Mouse (Mus musculus) macrophage (primary cell): ENCODE data around the gene Hoxc12. TPM values are rescaled to one million over a fixed set of nuclear protein-coding genes. Genes with fewer than 3 reads are reported as not detected.

ENCODE experiments used
- H3K27ac ChIP-seq: fragments of 350-480 bp; formaldehyde crosslinking; 2 replicates; pipeline ENCODE4 v1.9.0; 2021
- H3K36me3 ChIP-seq: fragments of 350-480 bp; formaldehyde crosslinking; 2 replicates; pipeline ENCODE4 v1.9.0; 2021; ENCODE audit errors: inconsistent target
- H3K4me3 ChIP-seq: fragments of 350-480 bp; formaldehyde crosslinking; 2 replicates; pipeline ENCODE4 v1.9.0; 2021; ENCODE audit errors: inconsistent target
- H3K79me2 ChIP-seq: fragments of 350-480 bp; formaldehyde crosslinking; 2 replicates; pipeline ENCODE4 v1.9.0; 2021; ENCODE audit errors: inconsistent target
- WGBS: methylation state at CpG from one replicate; pipeline ENCODE4 v1.1.7; 2026; ENCODE audit warnings: inconsistent platforms; ENCODE audit not compliant: missing documents; 5-methylcytosine and 5-hydroxymethylcytosine counted together
- polyA plus RNA-seq: library from polyadenylated mRNA; stranded (reverse); fragments of 250-400 nt; gene quantifications from 3 replicates; pipeline ENCODE4 v1.2.4, GENCODE M21; 2018; ENCODE audit warnings: inconsistent platforms
- total RNA-seq, 78 experiments: library from RNA; depleted of rRNA; stranded (reverse); fragments of 250-400 nt; gene quantifications; 1 replicate in 9 of 78; 2 replicates in 24 of 78; 3 replicates in 43 of 78; 4 replicates in 2 of 78; pipeline ENCODE4 v1.2.4; 2018; ENCODE audit warnings: inconsistent platforms in 56 of 78

The Hoxc12 gene
- not detected for total RNA-seq (2018; cell fraction: chromatin; rRNA removed)
- total RNA-seq (2018; cell fraction: cytosol; rRNA removed), result not detected
- total RNA-seq (2018; cell fraction: nucleus; rRNA removed), result not detected
- not detected in 3 replicates for polyA plus RNA-seq

DNA sequence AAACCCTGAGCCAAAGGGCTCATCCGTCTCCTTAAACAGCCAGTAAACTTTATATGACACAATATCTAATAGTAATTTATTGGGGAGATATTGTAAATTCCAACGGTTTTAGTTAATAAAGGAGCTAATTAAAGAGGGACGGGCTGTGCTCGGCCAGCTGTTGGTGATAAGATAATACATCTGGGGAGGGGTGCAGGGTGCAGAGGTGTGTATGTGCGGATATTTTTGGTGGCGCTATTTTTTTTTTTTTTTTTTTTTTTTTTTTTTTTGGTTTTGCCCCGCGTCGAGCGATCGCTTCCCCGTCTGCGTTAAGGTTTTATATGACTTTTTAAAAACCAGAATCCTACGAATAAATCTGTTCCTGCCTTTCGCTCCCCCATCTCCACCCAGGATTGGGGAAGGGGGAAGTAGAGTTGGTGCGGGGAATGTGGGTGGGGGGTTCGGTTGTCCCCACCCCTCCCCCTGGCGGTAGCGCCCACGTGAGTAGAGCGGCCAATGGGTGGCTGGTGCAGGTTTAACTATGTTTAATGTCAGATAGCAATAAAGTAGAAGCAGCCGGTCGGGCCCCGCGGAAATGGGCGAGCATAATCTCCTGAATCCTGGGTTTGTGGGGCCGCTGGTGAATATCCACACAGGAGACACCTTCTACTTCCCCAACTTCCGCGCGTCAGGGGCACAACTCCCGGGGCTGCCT lies at the start of gene Hoxc12:
TSS of gene Hoxc12 (plus strand) at position 479 of the 694 bp plus-strand sequence.
- Histone ChIP-seq H3K79me2 (no peaks in the 10 kb centered on the region), H3K36me3 (no peaks in the 10 kb centered on the region), H3K4me3 (no peak within 1 kb of the TSS), H3K27ac (no peak within 1 kb of the TSS)
- 5% methylated on average over 28 of the region's 31 CpGs for WGBS

- Histone ChIP-seq H3K27ac (no peak overlapping the region), H3K36me3 (no peaks in the 10 kb centered on the region), H3K4me3 (no peak overlapping the region), H3K79me2 (no peaks in the 10 kb centered on the region)
- WGBS, result 83% methylated on average over 6 of the region's 6 CpGs
Observed at GRCm38 (mm10) chr15:102895115-102895514, 41.4 kb upstream of the Hoxc12 start.

GRCm38 (mm10) chr15:102904946-102905345 lies 31.6 kb upstream of the Hoxc12 start:
- WGBS, result 64% methylated on average over 1 of the region's 1 CpGs
- Histone ChIP-seq H3K27ac (no peak overlapping the region), H3K4me3 (no peak overlapping the region), H3K36me3 (no peaks in the 10 kb centered on the region), H3K79me2 (no peaks in the 10 kb centered on the region)

GRCm38 (mm10) chr15:102909536-102909935 lies 27.0 kb upstream of the Hoxc12 start:
- no peak overlapping the region for H3K27ac ChIP-seq
- 5% methylated on average over 4 of the region's 4 CpGs for WGBS
- no peak overlapping the region for H3K4me3 ChIP-seq
- H3K36me3 ChIP-seq, result no peaks in the 10 kb centered on the region
- no peaks in the 10 kb centered on the region for H3K79me2 ChIP-seq

- no peaks in the 10 kb centered on the region for H3K79me2 ChIP-seq
- H3K36me3 ChIP-seq, result no peaks in the 10 kb centered on the region
- H3K27ac ChIP-seq, result no peak overlapping the region
- H3K4me3 ChIP-seq, result no peak overlapping the region
- WGBS, result 2% methylated on average over 18 of the region's 18 CpGs
Observed at GRCm38 (mm10) chr15:102910038-102910437, 26.5 kb upstream of the Hoxc12 start.

DNA sequence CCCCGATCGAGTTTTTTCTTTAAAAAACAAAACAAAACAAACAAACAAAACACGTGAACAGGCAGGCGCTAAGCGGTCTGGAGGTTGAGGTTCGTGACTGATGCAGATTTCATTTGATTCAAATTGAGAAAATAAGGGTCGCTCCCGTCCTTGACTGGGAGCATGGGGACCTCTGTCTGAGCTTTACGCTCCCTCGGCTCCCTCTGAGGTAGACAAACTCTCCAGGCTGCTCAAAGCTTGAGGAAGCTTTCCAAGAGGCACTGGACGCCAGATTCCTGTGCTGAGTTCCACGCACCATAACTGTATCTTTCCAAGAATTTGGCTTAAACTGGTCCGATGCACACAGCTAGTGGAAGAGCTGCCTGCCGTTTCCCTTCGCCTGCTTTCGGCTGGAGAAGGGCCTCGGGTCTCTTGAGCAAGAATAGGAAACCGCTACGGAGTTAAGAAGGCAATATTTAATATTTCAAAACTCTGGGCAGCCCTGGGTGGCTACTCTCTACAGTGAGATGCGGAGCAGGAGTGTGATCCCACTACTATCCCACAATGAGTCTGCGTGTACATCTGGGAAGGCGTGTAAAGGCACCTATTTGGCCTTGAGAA lies 26.0 kb upstream of the Hoxc12 start:
- Histone ChIP-seq H3K79me2 (no peaks in the 10 kb centered on the region), H3K4me3 (no peak overlapping the region), H3K27ac (no peak overlapping the region), H3K36me3 (no peaks in the 10 kb centered on the region)
- WGBS, result 4% methylated on average over 22 of the region's 22 CpGs

- no peaks in the 10 kb centered on the region for H3K79me2 ChIP-seq
- H3K27ac ChIP-seq, result no peak overlapping the region
- no peaks in the 10 kb centered on the region for H3K36me3 ChIP-seq
- H3K4me3 ChIP-seq, result no peak overlapping the region
- 7% methylated on average over 19 of the region's 19 CpGs for WGBS
Observed at GRCm38 (mm10) chr15:102913038-102913585, 23.4 kb upstream of the Hoxc12 start.

DNA sequence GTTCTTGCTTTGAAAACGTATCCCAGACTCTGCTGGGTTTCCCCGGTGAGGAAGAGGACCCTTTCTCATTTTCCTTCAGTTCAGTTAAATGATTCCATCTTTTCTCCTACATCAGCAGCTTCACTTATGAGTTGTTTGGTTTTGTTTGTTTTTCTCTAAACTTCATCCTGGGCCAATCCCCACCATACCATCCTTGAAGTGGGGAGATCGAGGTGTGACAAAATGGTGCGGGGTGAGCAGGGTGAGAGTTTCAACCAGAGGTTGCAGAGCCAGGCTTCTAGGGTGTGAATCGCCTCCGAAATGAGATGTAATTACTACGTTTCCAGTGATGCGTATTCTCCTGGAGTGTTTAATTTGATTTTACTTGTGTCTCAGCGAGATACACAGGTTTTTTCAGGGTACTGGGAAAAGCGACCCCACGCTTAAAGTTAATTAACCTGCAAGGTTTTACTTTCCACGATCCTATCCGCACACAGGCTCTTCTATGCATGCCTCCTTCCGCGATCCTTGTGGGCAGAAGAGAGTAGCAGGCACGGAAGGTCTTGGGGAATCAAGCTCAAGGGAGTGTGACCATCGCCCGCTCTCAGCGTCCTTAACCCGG lies 18.5 kb upstream of the Hoxc12 start:
- no peak overlapping the region for H3K4me3 ChIP-seq
- no peaks in the 10 kb centered on the region for H3K79me2 ChIP-seq
- H3K36me3 ChIP-seq, result no peaks in the 10 kb centered on the region
- 9% methylated on average over 20 of the region's 20 CpGs for WGBS
- no peak overlapping the region for H3K27ac ChIP-seq

DNA sequence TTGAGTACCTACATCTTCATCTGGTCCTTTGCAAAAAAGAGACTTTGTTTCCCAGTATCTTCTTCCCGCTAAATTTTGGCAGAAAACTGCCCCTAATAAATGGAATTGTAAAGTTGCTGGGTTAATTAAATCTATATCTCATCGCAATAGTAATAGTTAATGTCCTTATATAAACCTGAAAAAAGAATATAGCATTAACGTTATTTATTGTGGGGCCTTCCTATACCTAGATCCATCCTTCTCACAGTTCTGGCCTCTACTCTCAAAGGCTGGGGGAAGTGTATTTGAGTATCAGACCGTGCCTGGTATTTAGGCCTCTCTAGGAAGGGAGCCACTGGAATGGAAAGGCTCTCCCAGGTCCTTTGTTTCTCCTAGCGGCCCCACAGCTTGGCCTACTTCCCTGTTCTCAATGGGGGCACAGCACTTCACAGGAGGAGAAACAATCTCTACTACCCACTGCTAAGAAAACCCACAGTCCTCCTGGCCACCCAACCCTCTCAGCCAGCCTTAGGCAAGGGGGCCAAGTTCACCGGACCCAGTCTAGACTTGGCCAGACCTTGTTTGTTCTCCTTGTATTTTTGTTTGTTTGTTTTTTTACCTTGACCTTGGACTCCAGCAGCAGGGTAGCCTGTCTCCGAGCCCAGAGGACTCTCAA lies 17.8 kb upstream of the Hoxc12 start:
- WGBS, result 4% methylated on average over 7 of the region's 7 CpGs
- no peak overlapping the region for H3K27ac ChIP-seq
- no peaks in the 10 kb centered on the region for H3K79me2 ChIP-seq
- H3K36me3 ChIP-seq, result no peaks in the 10 kb centered on the region
- H3K4me3 ChIP-seq, result no peak overlapping the region

DNA sequence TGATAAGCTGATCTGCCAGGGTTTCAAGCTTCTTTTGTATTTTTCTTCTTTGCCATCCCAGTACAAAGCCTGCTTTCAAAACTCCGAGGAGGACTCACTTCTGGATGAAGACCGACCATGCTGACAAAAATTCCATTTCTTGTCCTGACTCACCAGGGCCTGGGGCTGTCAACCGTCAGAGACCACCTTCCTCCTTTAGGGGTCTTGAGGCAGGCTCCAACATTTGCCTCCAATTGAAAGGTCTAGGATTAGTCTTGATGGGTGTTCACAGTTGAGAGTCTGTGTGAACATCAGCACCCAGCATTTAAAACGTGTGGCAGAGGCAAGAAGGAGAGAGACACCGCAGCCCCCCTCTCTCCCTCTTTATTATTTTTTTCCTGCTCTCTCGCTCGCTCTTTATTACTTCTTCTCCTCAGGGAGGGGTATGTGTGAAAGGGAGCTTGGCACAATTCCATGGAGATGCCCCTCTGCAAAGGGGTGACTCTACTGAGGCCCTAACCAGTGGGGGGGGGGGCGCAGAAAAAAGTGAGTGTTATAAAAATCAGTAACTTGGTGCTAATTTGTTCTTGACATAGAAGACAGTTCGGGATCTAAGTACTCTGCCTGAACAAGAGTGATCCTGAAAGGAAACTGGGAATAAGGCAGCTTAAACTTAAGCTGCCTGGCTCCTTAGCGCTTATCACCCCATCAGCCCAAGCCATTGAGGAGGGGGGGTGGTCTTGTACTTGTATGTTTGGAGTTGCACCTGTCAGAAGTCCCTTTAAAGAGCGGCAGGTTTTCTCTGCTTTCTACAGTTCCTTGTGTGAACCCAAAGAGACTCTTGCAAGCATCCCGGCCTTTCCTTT lies 17.0 kb upstream of the Hoxc12 start:
- H3K36me3 ChIP-seq, result no peaks in the 10 kb centered on the region
- H3K27ac ChIP-seq, result no peak overlapping the region
- WGBS, result 9% methylated on average over 12 of the region's 12 CpGs
- no peaks in the 10 kb centered on the region for H3K79me2 ChIP-seq
- no peak overlapping the region for H3K4me3 ChIP-seq

DNA sequence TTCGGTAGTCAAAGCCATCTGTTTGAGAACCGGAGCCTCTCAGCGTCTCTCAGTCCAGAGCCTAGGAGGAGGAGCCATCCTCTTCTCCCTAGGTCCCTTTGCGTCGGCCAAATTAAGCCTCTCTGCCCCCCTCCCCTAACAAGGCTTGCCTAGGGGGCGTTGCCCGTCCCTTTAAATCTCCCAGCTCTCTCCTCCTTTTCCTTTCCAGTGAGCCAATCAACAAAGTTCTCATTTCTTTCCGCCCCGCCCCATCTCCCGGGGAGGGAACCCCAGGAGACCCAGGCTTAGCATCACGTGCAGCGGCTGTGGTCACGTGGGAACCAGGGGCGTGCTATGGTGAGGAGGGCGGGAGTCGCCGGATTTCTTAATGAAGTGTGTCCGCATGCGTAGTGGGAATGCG lies 15.9 kb upstream of the Hoxc12 start:
- no peaks in the 10 kb centered on the region for H3K36me3 ChIP-seq
- no peaks in the 10 kb centered on the region for H3K79me2 ChIP-seq
- no peak overlapping the region for H3K27ac ChIP-seq
- 4% methylated on average over 15 of the region's 20 CpGs for WGBS
- H3K4me3 ChIP-seq, result no peak overlapping the region

DNA sequence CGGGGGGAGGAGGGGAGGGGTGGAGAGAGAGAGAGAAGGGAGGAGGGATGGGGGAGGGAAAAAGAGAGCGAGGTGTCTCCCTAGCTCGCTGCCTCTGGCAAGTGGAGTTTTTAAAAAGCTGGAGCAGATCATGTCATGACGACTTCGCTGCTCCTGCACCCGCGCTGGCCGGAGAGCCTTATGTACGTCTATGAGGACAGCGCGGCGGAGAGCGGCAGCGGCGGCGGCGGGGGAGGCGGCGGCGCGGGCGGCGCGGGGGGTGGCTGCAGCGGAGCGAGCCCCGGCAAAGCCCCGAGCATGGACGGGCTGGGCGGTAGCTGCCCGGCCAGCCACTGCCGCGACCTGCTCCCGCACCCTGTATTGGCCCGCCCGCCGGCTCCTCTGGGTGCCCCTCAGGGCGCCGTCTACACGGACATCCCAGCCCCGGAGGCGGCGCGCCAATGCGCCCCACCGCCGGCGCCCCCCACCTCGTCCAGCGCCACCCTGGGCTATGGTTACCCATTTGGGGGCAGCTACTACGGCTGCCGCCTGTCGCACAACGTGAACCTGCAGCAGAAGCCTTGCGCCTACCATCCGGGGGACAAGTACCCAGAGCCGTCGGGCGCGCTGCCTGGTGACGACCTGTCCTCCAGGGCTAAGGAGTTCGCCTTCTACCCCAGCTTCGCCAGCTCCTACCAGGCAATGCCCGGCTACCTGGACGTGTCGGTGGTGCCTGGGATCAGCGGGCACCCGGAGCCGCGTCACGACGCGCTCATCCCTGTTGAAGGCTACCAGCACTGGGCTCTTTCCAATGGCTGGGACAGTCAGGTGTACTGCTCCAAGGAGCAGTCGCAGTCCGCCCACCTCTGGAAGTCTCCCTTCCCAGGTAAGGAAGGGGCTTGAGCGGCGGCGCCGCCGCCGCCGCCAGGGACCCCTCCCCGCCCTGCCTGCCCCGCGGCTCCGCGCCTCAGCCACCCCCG lies 15.2 kb upstream of the Hoxc12 start, which contains the start of gene Hoxc13:
TSS of gene Hoxc13 (plus strand) at position 51 of the 959 bp plus-strand sequence.
- H3K27ac ChIP-seq, result no peak within 1 kb of the TSS
- H3K79me2 ChIP-seq, result no peaks in the 10 kb centered on the region
- no peak within 1 kb of the TSS for H3K4me3 ChIP-seq
- no peaks in the 10 kb centered on the region for H3K36me3 ChIP-seq
- WGBS, result 7% methylated on average over 83 of the region's 88 CpGs

GRCm38 (mm10) chr15:102922012-102922362 lies 14.6 kb upstream of the Hoxc12 start:
- H3K4me3 ChIP-seq, result no peak overlapping the region
- no peak overlapping the region for H3K27ac ChIP-seq

More at GRCm38 (mm10) chr15:102922012-102922362, 14.6 kb upstream of the Hoxc12 start:
- 6% methylated on average over 20 of the region's 24 CpGs for WGBS
- no peaks in the 10 kb centered on the region for H3K79me2 ChIP-seq
- H3K36me3 ChIP-seq, result no peaks in the 10 kb centered on the region
